Mouse (Mus musculus) C2C12 (cell line): ENCODE measurements around the gene Hadh.

Experiments
- CTCF ChIP-seq: IDR thresholded peaks from one replicate; pipeline ENCODE4 v1.5.1; 2011; ENCODE audit not compliant: control insufficient read depth, insufficient read depth, insufficient read length
- FOSL1 ChIP-seq: IDR thresholded peaks from one replicate; pipeline ENCODE4 v1.8.0; 2011; ENCODE audit warnings: mild to moderate bottlenecking, low read length; ENCODE audit not compliant: poor library complexity, insufficient read depth, severe bottlenecking
- MAX ChIP-seq: IDR thresholded peaks from one replicate; pipeline ENCODE4 v1.6.1; 2011; ENCODE audit warnings: mild to moderate bottlenecking, control low read depth
- MYOD1 ChIP-seq: IDR thresholded peaks from one replicate; pipeline ENCODE4 v1.6.1; 2011; ENCODE audit warnings: low read depth; ENCODE audit not compliant: control insufficient read depth, insufficient read length
- MYOG ChIP-seq: IDR thresholded peaks from one replicate; pipeline ENCODE4 v1.6.1; 2011; ENCODE audit not compliant: control insufficient read depth, insufficient read length; ENCODE audit errors: extremely low read depth
- USF1 ChIP-seq: IDR thresholded peaks from one replicate; pipeline ENCODE4 v1.6.1; 2011; ENCODE audit warnings: low read depth, mild to moderate bottlenecking, control low read depth, moderate library complexity

GRCm38 (mm10) chr3:131295513-131296200 lies 23.8 kb upstream of the Hadh start:
- TF ChIP-seq CTCF: no peak
- TF ChIP-seq MYOG: no peak
- no peak for TF ChIP-seq MAX
- TF ChIP-seq MYOD1: no peak
- no peak for TF ChIP-seq FOSL1
- TF ChIP-seq USF1: no peak
